Mouse (Mus musculus) embryonic facial prominence, embryonic 10.5 days (tissue): Measurements from ENCODE around the gene Antxr2. TPM values are rescaled to one million over a fixed set of nuclear protein-coding genes. Genes with fewer than 3 reads are reported as not detected.
A peak's percentile ranks its signal among the peaks of the same experiment; 100 is the strongest.

Experiments
- DNase-seq: peaks from one replicate; pipeline ENCODE4 v3.0.0-alpha.2; 2017; ENCODE audit warnings: low spot score
- H3K27ac ChIP-seq: fragments of 300-500 bp; sonication (generic); replicated peaks from 2 replicates; pipeline ENCODE4 v1.5.1; 2016; ENCODE audit warnings: mild to moderate bottlenecking
- H3K27me3 ChIP-seq: fragments of 300-500 bp; sonication (generic); replicated peaks from 2 replicates; pipeline ENCODE4 v1.6.1; 2016; ENCODE audit warnings: low read depth, mild to moderate bottlenecking; ENCODE audit not compliant: poor library complexity, severe bottlenecking
- H3K36me3 ChIP-seq: fragments of 300-500 bp; sonication (generic); replicated peaks from 2 replicates; pipeline ENCODE4 v1.6.1; 2016; ENCODE audit warnings: mild to moderate bottlenecking, moderate library complexity
- H3K4me1 ChIP-seq: fragments of 300-500 bp; sonication (generic); 2 replicates; pipeline ENCODE4 v1.6.1; 2016
- H3K4me3 ChIP-seq: fragments of 300-500 bp; sonication (generic); 2 replicates; pipeline ENCODE4 v1.5.1; 2016; ENCODE audit warnings: mild to moderate bottlenecking, moderate library complexity
- H3K9me3 ChIP-seq: fragments of 300-500 bp; sonication (generic); 2 replicates; pipeline ENCODE4 v1.6.1; 2016; ENCODE audit warnings: mild to moderate bottlenecking
- WGBS: fragments of 180-500 bp; shearing (Covaris S2); methylation state at CpG from one replicate; pipeline ENCODE4 v1.1.7; 2016; 5-methylcytosine and 5-hydroxymethylcytosine counted together
- polyA plus RNA-seq: library from polyadenylated mRNA; unstranded; fragments of >200 nt; fragmentation: Nextera tagmentation; extraction: Ambion mirVana; gene quantifications from 2 replicates; pipeline ENCODE4 v1.2.1, GENCODE M21; 2016

The Antxr2 gene
- polyA plus RNA-seq, 1 experiment from 2014 or later = 15.4 TPM

GRCm38 (mm10) chr5:97839924-97840279, 190.9 kb downstream of the Antxr2 start:
- Histone ChIP-seq H3K4me1 (no peaks in the 10 kb centered on the region; the same call in 1 of the 2 replicates), H3K27me3 (no peaks in the 10 kb centered on the region), H3K4me3 (no peak overlapping the region), H3K36me3 (no peaks in the 10 kb centered on the region), H3K9me3 (no peaks in the 10 kb centered on the region), H3K27ac (no peak overlapping the region)
- no peak for DNase-seq

- Histone ChIP-seq H3K36me3 (no peaks in the 10 kb centered on the region), H3K4me3 (no peak overlapping the region), H3K4me1 (peaks cover 3% of the 10 kb centered on the region; the same call in 1 of the 2 replicates), H3K27ac (no peak overlapping the region), H3K27me3 (no peaks in the 10 kb centered on the region), H3K9me3 (no peaks in the 10 kb centered on the region)
- 69% methylated on average over 3 of the region's 3 CpGs for WGBS
- DNase-seq = no peak
These were observed 191.4 kb downstream of the Antxr2 start for GRCm38 (mm10) chr5:97839271-97839923.

GRCm38 (mm10) chr5:97837333-97837732, 193.5 kb downstream of the Antxr2 start:
- Histone ChIP-seq H3K9me3 (no peaks in the 10 kb centered on the region), H3K4me3 (no peak overlapping the region), H3K27me3 (no peaks in the 10 kb centered on the region), H3K27ac (no peak overlapping the region), H3K4me1 (peaks cover 3% of the 10 kb centered on the region; the same call in 1 of the 2 replicates), H3K36me3 (no peaks in the 10 kb centered on the region)
- DNase-seq = no peak
- 90% methylated on average over 2 of the region's 2 CpGs for WGBS

GRCm38 (mm10) chr5:97835418-97835817, 195.4 kb downstream of the Antxr2 start:
- Histone ChIP-seq H3K27me3 (no peaks in the 10 kb centered on the region), H3K27ac (no peak overlapping the region), H3K4me3 (no peak overlapping the region), H3K9me3 (no peaks in the 10 kb centered on the region), H3K36me3 (no peaks in the 10 kb centered on the region), H3K4me1 (peaks cover 3% of the 10 kb centered on the region; the same call in 1 of the 2 replicates)
- WGBS = 35% methylated on average over 2 of the region's 2 CpGs
- DNase-seq = peak; percentile 14

- no peaks in the 10 kb centered on the region for H3K36me3 ChIP-seq
- H3K27ac ChIP-seq = no peak overlapping the region
- peaks cover 3% of the 10 kb centered on the region; the same call in 1 of the 2 replicates for H3K4me1 ChIP-seq
- H3K27me3 ChIP-seq = no peaks in the 10 kb centered on the region
- no peak overlapping the region for H3K4me3 ChIP-seq
- no peaks in the 10 kb centered on the region for H3K9me3 ChIP-seq
- DNase-seq = no peak
- WGBS = 72% methylated on average over 1 of the region's 1 CpGs
These were observed 196.1 kb downstream of the Antxr2 start for GRCm38 (mm10) chr5:97834770-97835169.

Other genes with a start within 250 kb of the Antxr2 start
- 0.05 and 0.19 TPM in 2 replicates for gene Prdm8, start 136.2 kb upstream of the Antxr2 start, polyA plus RNA-seq
- gene Fgf5, start 223.1 kb upstream of the Antxr2 start, polyA plus RNA-seq = 0.52 and 0.65 TPM in 2 replicates